Mouse (Mus musculus) inflammation-experienced regulatory T-cells, adult 6 months (primary cell): Measurements from ENCODE around the gene Gm49721. TPM values are rescaled to one million over a fixed set of nuclear protein-coding genes. Genes with fewer than 3 reads are reported as not detected.
"Not testable (repeated sequence)": the region's sequence is repeated elsewhere in the genome, so short reads cannot be mapped to it uniquely, and the experiment has no call there.

Experiments
- ATAC-seq: one replicate; pipeline ENCODE4 v1.8.0; 2017
- polyA plus RNA-seq, 3 experiments: library from polyadenylated mRNA; unstranded; fragments of 100-300 nt; shearing (Covaris generic); gene quantifications; one replicate each; pipeline ENCODE4 v1.2.1; 2017

Gm49721 gene
- polyA plus RNA-seq, 3 experiments from 2014 or later = 0.44 TPM; not detected in 2

DNA sequence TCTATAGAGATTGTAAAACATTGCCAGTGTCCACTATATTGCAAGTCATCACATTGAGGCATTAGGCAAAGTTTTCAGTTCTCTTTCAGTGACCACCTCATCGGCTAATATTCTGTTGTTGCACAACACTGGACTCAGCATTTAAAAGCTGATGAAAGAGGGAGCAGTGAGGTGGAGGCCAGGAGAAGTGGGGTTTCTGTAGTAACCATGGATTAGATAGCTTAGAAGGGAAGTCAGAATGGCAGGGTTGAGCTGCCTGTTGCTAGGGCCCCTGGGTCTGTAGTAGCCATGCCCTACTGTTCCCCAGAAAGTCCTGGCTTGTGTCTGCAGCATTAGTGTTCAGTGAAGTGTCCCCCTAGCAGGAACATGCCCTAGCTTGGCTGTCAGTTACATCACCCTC is 7.4 kb downstream of the Gm49721 start:
- ATAC-seq = not testable (repeated sequence)

DNA sequence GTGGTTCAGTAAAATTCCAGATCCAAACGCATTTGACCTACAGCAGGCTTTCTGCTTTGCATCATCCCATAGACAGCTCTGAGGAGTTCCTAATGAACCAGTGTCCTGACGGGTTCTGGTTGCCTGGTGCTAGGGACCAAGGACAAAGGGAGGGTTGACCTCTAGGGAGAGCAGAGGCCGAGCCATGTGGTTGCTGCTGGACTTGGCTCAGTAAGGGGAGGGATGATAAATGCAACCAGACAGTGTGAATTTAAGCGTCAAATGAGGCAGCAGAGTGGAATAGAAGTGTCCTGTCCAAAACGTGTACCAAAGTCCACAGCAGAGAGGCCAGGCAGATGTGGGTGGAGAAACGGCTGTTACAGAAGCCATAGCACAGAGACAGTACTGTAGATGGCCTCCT is 16.8 kb downstream of the Gm49721 start:
- ATAC-seq = not testable (repeated sequence)

DNA sequence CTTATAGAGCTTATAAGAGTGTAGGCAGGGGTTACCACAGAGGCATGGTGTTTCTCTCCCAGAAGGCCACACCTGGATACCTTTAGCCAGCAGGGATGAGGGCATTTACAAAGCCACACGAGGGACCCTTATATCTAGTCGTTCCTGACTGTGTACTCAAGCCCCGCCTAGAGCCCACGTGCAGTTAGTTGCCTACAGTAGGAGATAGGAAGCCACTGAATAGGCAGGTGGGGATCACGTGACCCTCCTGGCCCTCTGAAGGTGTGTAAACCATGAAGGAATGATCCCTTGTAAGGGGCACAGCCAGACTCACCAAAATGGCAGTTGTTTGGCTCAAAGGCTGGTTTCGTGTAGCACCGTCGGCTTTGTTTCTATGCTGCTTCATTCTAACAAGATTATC is 18.1 kb downstream of the Gm49721 start:
- not testable (repeated sequence) for ATAC-seq

DNA sequence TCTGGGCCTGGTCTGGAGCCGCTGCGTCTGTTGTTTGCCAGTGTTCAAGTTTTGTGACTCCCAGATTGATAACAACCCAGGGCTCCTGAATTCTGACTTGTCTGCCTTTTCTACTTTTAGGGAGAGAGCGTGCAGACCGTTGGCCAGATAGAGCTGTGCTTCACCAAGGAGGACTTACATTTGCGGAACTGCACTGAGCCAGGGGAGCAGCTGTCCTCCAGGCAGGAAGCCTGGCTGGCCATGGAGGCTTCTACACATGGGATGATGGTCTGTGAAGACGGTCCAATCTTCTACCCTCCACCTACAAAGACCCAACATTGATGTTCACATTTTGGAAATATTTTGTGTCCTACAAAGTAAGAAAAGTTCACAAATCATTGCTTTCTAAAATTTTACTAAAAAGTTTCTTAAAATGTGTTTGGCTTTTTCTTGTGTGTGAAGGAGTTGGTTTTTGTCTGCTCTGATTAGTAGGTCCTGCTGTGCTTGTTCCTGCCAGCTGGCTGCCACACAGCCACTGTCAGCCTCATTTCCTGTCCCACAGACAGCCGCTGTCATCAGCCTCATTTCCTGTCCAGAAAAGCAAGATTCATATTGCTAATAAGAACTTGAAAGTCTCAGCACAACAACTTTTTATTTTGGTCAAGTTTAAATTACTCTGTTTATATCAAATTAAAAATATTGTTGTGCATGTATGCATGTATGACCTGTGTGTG is 19.2 kb downstream of the Gm49721 start:
- ATAC-seq = peak; percentile 96

DNA sequence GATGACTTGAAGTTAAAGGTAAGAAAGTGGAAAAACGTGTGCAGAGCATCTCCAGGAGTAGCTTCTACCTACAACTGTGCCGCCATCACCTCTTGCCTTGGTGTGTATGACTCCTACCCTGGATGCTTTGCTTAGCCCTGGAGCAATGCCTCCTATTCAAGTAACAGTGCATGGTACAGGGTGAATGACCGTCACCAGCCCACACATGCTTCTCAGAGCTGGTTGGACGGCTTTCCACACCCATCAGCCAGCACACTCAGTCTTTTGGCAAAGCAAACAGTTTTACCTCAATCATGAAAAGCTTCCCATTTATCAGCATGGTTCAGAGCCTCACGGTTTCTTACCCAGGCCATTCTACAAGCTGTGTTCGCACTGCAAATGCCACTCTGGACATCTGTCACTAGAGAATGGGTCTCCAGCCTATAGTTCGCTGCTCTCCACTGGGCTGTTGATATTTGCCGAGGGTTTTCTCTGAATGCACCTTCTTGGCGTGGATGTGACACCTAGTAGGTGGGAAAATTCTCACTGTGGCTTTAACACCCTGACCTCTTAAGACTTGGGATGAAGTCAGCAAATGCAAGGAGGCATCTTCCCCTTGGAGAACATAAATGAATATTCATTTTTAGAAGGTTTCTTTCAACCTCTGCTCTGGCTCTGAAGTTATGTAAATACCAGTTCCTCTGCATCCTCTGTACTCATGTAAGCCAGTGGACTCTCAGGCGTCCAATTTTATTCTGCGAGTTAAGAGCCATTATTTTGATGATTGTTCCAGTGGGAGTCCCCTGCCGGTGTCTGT is 23.3 kb downstream of the Gm49721 start:
- ATAC-seq = not testable (repeated sequence)

DNA sequence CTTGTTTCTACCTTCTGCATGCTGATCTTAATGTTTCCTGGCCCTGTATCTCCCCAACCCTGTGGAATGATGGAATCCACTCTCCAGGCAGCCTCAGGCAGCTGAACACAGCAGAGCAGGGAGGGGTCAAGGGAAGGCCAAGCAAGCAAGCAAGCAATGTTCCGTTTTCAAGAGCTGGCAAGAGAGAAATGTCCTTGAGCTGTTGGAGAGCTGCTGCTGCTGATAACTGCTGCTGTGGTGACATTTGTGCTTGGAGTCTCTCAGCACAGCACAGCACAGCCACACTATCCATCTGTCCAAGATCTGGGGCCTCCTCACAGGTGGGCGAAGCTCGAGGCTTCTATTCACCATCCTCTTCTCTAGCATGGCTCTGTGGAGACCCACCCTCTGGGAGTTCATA is 24.7 kb downstream of the Gm49721 start:
- ATAC-seq = not testable (repeated sequence)

DNA sequence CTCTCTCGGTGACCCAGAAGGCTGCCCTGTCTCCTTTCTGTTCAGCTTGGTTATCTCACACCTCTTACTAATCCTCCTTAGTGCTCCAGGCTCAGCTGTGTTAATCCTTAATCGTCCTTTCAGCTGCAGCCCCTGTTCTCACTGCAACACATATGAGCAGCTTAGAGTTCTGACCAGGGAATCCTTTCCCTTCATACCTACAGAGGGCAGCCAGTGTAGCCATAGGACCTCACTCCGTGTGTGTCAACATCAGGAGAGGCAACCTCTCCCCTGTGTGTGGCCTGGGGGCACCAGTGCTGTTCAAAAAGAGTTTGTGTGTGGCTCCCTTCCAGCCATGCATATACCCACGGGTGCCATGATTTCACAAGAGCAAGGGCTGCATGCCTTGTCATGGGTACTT is 26.9 kb downstream of the Gm49721 start:
- not testable (repeated sequence) for ATAC-seq

DNA sequence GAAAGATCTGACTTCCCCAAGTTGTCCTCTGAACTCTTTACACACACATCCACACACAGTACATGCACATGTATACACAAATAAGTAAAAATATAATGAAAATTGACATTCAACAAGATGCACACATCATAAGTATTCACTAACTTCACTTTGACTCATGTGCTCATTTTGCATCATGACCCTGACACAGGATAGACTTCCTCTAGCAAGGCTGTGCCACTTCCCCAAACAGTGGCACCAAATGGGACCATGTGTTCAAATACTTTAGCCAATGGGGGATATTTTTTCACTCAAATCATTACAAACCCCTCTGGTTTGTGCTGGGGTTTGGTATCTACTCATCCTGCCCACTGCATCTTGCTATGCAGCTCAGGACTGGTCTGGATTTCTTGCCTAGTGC is 30.2 kb downstream of the Gm49721 start:
- ATAC-seq = not testable (repeated sequence)

DNA sequence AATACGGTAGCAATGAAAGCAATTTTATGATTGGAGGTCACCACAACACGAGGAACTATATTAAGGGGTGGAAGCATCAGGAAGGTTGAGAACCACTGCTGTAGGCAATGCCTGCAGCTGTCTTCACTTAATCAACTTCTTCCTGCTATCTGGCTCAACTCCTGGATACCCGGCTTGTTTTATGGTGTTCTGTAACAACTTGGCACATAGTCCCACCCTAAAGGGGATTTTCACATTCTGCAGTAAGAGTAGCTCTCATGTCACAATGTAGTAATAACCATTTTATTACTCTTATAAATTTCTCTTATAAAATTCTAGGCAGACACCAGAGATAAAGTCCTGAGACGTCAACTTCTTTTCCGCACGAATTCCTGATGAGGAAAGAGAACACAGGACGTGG is 30.7 kb downstream of the Gm49721 start:
- ATAC-seq = not testable (repeated sequence)

DNA sequence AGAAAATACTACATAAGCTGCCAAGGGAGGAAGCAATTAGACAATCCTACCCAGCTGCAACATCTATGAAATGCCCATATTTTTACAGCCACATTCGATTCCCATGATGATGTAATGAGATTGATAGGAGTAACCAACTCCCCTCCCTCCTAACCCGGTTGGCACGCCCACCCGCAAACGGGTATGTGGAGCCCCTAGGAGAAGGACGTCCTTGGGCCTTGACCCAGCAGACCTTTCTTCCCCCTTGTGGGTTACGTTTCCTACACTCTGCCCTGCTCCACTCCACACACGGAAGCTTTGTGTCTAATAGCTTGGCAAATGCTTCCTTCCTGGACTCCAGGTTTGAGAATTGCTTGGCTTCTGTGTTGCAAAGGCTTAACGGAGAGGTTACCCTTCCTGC is 31.2 kb downstream of the Gm49721 start:
- ATAC-seq = not testable (repeated sequence)

DNA sequence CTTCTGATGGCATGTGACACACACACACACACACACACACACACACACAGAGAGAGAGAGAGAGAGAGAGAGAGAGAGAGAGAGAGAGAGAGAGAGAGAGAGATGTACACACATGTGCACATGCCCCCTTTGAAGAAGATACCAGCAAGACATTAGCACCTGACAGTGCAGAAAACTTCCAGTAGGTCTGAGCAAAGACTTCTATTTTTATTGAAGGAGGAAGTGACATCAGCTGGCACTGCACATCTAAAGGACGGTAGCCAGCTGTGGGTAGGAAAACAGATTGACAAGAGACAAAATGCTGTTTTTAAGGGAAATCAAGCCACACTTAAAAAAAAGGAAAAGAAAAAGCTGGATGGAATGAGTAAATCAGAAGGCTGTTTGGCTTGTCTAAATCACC is 35.5 kb downstream of the Gm49721 start:
- peak; percentile 70 for ATAC-seq

DNA sequence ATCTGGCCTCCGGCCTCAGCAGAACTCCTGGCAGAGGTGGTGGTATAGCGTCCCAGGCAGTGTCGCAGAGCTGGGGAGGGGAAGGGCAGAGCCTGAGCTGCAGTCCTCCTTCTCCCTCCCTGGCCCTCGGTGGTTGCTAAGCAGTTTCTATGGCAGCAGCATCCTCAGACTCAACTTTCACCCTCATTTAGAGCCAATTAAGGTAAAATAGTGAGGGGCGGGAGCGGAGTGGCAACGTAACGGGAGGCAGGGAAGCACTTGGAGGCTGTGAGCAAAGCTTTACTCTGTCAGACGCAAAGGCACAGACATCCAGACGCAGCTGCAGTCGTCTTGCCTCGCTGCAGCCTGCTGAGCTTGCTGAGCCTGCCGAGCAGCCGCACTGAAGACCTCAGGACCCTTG is 46.6 kb downstream of the Gm49721 start, which contains the start of gene Gm1604a:
Gene Gm1604a, plus strand, starts transcription at position 312 of the 400 bp plus-strand sequence.
- not testable (repeated sequence) for ATAC-seq

DNA sequence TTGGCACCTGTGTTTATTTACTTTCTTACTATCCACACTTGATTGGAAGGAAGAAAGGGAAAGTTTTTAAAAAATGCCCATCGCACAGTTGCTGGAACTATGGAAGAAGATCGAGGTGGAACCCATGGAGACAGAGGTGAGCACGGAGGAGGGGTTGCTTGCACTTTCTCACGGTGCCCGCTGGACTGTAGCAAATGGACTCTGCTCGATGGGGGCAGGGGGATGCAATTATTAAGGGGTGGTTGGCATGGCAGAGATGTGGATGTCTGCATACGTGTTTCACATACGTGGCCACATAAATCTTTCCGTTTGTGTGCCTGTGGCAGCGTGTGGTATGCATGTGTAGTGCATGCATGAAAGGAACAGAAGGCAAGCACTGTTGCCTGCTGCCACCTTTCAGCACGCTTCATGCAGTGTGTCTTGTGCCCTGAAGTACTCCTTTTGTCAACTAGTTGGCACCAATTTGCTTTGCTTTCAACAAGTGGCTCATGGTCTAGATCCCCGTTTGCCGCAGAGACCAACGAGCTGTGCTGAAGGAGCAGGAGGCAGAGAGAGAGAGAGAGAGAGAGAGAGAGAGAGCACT is 47.2 kb downstream of the Gm49721 start:
- not testable (repeated sequence) for ATAC-seq

DNA sequence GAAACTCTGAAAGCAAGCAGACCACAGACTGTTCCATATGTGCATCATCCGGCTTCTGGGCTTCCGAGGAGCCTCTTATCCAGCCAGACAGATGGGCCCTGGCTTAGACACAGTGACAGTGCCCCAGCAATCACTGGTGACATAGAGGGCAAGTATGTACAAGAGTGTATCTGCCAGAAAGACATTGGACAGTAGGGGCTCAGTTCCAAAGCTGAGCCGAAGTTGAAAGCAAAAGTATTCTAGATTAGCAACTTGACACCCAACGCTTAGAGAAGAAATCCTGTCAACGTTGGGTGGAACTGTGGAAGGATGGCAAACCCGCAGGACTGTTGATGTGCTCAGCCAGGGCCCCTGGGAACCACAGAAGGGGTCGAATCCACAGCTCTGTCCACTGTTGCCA is 51.5 kb downstream of the Gm49721 start:
- ATAC-seq = not testable (repeated sequence)

DNA sequence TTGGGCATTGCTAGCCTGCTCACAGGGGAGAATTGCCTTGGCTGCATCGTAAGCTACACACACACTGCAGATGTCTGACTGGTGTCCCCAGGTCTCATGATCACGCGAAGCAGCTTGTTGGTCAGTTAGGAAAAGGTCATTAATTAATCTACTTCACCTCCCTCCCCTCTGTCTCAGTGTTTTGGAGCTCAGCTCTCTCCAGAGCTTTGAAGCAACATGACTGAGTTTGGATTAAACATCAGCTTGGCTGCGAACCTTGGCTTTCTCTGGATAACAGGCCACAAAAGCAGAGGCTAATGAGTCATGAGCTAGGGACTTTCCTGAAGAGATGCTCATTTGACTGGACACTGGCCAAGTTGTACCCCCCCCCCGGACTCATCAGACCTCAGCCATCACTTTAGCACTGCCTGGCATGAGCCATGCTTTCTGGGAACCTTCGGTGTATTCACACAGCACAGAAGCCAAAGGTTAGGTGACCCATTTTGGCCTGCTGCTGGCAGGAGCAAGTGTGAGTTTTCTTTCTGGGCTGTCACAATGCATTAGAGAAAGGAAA is 52.0 kb downstream of the Gm49721 start:
- ATAC-seq = not testable (repeated sequence)

DNA sequence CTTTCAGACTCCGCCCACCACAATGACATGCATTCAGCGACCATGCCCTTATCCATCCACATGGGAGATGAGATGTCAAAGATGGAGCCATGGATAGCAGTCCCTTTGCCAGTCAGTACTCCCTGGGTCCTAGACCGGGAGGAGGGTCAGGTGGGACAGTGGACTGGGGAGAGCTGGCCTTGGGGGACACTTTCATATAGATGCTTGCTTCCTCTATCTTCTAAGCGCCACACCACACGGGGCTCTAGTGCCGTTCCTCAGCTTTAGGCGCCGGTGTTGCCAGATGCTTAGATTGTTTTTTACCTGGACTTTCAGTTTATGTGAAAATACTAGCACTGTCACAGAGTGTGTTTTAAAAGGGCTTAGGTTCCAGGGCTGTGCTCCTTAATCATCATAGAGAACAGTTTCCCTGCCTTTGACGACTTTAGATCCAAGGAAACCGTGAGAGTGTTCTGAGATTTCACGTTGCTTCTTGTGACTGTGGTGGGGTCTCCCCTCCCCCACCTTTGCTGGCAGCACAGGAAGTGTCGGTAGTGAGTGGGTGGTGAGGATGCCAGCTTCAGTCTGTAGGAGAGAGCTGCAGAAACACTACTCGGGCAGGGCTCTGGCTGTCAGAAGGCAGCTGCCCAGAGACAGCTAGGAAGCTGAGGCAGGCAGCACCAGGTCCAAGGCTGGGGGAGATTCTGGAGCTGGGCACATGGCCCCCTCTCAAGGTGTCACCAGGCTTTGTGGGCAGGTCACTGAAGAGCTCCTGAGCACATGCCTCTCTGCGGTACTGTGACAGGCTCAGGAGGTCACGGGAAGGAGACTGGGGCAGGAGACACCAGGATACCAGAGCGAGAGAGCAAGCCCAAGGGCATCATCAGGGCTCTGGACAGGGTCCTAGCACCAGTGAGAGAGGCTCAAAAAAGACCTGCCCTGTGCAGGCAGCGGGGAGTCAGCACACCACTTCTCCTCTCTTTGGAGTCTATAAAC is 54.8 kb downstream of the Gm49721 start:
- ATAC-seq = peak; percentile 88

DNA sequence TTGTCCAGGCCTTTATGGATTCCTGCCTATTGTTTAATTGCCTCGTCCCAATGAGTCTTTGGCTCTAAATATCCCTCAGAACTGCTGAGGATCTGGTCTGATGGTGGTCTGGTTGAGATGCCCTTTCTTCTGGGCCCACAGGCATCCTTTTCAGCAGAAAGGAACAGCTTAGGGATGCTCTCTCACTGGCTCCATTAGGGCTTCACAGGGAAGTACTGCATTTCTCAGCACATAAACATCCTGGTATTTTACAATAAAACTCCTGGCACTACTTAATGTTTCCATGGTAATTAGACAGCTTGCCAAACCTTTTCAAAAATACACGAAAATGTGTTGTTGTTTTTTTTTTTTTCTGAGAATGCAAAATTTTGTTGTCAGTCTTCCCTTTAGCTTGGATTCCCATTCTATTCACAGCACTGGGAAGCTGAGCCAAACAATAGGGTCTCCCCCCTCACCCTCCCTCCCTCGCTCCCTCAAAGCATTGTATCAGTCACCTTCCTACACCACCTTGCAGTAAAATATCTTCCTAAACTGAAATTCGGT is 90.4 kb downstream of the Gm49721 start:
- not testable (repeated sequence) for ATAC-seq

DNA sequence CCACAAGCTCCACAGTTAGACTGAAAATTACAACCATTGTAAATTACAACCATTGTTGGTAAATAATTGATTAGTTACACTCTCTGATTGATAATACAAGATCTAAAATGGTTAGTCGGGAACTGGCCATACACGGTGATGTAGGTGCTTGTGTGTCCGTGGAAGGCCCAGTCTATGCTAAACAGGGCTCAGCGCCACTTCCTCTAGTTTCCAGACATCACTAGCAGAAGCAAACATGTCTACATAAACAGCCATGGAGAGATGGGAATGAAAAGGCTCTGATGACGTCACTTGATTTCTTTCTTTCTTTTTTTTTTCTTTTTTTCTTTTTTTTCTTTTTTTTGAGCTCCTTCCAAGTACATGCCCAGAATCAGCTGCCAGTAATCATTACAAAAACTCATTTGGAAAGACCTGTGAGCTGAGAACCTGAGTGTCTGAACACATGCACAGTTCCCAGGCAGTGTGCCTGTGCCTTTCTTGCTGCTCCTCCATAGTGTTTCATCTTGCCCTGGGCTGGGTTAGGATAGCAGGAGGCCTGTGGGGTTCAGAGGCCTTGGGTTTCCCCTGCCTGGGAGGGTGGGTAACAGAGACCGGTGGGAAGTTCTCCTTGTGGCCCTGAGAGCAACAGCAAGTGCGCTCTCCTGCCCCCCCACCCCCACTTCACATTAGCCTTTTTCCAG is 91.0 kb downstream of the Gm49721 start:
- not testable (repeated sequence) for ATAC-seq

DNA sequence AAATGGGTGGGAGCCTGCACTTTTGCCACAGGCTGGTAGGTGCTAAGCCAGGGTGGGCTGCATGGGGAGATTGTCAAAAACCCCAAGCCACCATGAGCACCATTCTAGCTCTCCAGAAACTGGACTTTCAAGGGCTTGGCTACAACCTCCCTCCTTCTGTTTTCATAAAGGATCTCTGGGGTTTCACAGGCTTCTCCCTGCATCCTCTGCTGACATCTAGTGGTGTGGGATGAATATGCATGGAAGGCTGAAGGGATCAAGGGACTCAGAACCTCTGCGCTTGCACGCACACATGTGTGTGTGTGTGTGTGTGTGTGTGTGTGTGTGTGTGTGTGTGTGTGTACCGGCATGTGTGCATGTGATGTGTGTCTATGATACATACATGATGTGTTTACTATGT is 95.8 kb downstream of the Gm49721 start:
- peak; percentile 92 for ATAC-seq

DNA sequence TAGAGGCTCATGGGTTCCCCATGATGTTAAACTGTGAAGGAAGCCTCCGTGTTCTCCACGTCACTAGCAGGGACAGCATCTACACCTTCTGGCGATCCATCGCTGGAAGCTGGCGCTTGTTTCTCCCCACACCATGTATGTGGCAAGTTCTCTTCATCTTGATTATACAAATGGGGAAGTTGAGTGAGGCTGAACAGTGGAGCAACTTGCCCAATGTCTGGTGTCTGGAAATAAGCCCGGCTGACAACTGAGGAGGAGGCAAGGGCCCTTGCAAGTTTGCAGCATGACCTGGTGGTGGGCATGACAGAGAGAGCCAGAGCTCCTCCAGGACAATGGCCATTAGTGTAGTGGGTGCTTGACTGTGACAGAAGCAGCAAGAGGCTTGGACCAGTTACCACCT is 96.8 kb downstream of the Gm49721 start:
- ATAC-seq = not testable (repeated sequence)

DNA sequence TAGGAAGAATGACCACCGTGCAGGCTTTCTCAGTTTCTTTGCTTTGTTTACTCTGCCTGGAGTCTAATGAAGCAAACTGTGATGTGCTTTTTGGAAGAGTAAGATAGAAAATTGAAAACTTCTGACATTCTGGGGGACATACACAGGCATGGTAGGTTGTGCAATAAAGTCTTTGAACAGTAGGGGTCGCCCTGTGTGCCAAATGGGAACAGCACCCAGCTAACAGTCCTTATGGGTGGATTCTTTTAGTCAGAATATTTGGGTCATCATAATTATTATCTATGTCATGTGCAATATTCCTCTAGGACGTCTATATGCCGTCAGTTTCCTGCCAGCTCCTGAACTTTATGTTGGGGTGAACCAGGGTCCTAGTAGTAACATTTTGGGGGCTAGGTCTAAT is 100.9 kb downstream of the Gm49721 start:
- ATAC-seq = peak; percentile 64
